Mouse (Mus musculus) lung, adult 18-20 months (tissue): ENCODE results near the gene Fgfr2.

Source experiments
- DNase-seq, 2 experiments: peaks; one replicate each; pipeline ENCODE4 v3.0.0; 2022; ENCODE audit warnings: mixed read lengths in 2 of 2

The Fgfr2 gene

DNA sequence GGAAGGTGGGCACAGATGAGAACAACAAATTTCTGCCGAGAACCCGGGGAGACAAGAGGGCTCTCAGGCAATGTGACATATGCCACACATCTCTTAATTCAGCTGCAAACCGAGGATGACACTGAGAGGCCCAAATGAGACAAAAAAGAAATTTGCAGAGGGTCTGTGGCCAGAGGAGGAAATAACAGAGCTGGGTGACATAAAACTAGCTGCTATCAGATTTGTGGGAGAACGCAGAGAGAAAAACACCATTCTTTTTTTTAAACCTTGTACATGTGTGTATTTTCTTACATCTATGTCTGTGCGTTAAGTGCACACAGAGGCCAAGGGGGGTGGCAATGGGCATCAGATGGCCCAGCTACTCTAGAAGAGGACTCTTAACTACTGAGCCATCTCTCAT lies 328.0 kb downstream of the Fgfr2 start:
- DNase-seq = no peak

DNA sequence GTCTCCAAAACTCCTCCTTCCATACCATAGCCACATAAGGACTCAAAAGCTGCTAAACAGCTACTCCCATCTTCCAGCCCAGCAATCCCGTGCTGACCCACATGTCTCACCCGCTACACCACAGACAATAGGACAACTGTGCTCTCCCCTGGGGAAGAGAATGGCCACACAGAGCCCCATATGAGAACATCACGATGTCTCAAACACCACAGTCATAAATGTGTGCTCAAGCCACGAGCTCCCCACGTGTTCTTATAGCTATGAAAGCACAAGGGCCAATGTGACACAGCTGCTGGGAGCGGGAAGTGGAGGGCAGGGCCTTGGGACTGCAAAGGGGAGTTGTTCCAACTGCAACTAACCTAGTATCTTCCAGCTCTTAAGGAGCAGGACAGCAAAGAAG lies 329.7 kb downstream of the Fgfr2 start:
- DNase-seq = peak; percentile 57 to 58

DNA sequence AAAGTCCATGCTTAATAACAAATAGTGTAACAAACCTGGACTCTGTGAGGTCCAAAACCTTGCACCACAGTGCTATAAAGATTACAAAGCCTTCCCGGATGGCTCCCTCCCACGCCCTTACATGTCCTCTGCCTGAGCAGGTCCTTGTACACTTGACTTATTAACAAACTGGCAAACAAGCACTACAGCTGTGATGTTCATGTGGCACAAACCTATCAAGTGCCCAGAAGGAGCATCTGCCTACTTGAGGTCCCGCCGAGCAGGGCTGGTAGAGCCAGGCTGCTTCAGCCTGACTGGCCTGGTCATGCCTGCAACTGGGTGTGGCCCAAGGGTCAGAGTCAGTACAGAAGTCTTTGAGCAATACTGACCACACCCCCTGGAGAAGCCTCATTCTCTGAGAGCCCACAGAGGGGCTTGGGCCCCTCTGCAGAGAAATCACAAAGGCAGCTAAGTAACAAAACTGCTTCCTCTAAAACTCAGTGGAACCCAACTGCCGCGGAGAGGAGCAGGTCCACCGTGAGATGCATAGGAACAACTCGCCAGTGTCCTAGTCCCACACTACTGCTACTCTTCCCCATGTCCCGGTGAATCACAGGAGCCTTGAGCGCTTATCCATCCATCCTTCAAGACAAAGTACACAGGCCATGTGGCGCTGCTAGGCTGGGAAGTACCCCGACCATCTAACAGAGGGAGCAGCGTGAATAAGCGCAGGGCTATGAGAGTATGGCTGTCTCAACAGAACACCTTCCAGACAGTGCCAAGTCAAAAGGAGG lies 332.5 kb downstream of the Fgfr2 start:
- peak in 1 of 2 experiments; percentile 58 for DNase-seq

DNA sequence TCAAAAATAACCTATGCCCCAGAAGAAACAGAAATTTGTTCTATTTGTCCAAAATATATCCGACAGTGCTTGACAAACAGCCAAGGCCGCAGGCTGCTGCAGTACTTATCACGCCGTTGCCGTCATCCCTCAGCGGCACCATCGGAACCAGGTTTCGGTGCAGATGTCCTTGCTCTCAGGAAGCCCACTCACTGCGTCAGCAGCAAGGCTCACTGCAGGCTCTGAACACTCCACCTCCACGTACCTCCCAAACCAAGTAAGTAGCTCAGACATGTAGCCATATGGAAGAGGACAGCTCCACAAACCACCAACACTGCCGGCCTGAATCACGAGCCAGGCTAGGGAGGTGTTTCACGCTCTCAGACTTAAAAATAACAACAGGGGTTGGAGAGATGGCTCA lies 334.3 kb downstream of the Fgfr2 start:
- no peak for DNase-seq

DNA sequence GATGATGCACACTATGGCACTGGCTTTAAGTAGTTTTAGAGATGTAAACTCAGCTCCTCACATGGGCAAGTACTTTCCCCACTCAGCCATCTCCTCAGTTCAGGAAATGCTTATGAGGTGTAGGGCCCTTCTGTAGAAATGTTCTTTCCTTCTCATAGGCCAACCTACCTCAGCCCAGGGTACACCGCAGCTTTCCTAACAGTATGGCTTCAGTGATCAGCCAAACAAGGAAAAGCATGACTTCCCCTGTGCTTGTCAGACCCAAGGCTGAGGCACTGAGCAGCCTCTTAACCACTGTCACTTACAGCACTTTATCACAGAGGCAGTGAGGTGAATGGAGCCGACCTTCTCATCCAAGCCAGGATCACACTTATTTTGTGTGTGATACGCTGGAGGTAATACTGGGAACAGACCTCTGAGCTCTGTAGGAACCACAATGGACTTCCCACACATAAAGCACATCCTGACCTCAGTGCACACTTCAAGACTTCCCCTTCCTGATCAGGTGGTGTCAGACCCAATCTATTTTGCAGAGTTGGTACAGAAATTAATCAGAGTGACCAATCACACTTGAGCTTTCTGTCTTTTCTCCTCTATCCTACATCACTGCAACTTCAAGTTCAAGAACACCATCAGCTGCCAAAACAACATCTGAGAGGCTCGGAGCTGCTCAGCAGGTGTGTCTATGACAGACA lies 335.5 kb downstream of the Fgfr2 start:
- no peak for DNase-seq

DNA sequence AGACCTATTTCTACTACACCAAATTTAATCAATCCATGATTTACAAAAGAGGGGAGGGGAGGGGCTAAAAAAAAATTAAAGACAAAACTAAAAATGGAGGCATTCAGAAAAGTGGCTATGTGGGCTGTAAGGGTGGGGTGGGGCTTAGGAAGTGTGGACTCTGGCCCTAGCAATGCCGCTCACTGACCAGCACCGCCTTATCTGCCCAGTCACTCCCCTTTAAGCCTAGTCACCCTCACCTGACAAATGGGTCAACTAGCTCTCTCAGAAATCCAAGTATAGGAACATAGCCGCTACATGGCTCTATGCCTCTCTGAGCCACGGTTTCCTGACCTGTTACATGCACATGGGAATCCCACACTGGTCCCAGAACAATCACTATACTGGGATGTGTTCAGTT lies 336.1 kb downstream of the Fgfr2 start:
- DNase-seq = no peak

DNA sequence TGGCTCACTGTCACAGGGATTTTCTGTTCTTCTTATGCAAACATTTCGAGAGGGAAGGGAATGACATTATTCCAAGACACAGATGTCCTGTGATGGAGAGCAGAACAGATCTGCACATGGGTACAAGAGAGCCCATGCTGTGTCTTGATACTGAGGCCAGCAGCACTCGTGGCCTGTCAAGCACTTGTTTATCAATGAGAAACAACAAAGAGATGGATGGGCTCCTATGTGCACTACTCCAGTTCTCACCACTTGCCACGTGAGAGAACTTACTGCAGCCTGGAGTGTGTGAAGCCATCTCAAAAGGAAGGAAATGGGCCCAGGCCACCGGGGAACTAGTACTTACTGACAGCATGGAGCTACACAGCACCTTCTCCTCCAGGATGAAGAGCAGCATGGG lies 336.6 kb downstream of the Fgfr2 start:
- no peak for DNase-seq

DNA sequence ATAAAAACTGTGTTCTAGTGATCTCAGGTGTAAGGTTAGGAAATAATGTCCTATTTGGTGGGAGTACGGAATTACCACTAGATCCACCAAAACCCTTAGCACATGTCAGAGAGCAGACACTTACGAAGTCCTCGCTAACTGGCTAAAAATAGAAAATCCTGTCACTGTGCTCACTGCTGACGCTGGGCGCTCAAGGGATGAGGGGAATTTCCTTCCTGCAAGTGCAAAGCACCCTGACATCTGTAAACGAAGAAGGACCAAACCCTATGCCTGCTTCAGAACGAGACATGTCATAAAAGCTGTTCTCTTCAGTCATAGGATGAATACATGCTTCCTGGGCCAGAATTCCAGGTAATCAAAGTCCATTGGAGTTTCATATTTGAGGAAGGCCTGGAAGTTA lies 337.1 kb downstream of the Fgfr2 start:
- no peak for DNase-seq

DNA sequence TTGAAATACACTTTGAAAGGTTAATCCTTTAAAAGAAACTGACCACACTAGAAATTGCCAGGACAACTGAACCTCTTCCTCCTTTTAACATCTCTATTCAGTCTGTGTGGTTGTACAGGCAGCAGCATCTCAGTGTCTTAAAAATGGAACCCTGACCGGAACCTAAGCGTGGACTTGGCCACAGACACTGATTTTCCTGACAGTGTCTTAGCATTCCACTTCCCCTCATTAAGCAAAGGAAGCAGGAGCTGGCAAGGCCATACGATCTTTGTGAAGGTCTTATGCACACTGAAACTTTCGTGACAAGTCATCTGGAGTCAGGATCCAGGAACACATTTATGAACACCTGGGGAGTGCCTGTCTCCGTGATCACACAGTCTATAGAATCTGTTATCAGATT lies 339.0 kb downstream of the Fgfr2 start:
- DNase-seq = no peak

DNA sequence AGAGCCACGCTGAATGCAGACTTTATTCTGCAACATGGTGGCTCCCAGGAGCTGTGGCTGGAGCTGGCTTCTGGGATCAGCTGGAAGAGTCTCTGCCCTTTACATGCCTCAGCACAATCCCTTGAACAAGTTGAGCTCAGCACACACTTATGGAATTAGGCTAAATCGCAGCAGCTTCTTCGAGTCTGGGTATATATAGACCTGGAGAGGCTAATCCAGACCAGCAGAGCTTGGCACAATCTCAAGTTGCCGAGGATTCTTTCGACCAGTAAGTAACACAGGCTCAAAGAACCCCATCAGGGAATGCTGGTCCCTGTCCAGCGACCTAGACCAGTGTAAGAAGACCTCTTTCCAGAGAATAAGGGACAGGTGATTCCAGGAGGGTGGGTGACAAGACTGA lies 341.3 kb downstream of the Fgfr2 start:
- no peak for DNase-seq

DNA sequence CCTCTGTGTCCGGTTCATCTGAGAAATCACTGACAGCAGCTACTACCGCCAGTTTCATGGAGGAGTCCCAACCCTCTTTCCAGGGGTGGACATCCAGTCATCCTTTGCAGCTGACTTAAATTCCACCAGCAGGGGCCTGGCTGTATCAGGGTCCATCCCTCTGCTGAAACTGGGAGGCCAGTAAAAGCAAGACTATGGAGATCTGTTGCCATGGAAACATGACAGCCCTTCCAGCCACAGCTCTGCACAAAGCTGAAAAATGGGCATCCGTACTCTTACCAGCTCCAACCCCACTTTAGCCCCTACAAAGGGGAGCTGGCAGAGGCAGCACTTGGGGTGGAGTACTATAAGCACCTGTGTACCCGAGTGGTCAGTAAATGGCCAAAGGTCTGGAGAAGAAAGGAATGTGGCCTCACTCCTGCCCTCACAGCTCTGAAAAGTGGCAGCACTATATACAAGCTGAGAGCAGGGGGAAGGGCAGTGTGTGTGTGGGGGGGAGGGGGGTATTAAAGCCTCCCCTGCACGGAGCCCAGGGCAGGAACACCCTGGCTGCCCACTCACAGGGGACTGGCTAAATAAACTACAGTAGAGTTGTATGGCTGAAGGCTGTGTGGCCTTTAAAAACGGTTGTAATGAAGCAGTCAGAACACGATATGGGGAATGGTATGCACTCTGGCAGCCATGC lies 341.9 kb downstream of the Fgfr2 start:
- DNase-seq = no peak

DNA sequence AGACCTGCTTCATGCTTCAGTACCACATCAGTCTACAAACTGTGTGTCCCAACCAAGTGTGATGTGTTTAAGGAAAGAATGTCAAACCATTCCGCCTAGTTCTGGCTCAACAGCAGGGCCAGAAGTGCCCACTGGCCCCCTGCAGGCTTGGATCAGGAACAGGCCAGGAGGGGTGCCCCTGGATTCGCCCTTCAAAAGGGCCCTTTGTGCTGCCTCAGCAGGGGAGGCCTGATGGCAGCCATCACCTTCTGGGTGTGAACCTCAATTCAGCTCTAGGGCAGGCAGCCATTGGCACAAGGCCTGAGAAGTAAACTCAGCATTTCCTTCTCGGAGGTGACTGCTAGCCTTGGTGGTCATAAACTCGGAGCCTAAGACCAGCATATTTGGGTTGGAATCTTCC lies 342.5 kb downstream of the Fgfr2 start:
- DNase-seq = peak; percentile 53 to 56

DNA sequence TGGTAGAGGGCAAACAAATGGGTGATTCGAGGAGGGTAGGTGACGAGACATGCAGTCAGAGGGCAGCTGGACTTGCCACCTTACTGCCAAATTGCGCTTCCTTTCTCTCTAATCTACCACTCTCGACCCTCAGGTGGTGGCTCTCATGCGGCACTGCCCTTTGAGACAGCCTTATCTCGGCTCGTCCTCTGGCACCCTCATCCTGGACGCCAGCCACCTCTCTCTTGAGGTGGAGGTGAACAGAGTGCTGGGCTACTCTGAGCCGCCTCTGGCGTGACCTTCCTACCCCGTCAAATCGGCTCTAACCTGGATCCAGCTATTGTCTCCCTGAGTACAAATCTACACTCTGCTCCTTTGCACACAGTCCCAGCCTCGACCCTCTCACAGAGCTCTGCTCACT lies 344.5 kb downstream of the Fgfr2 start:
- DNase-seq = no peak

DNA sequence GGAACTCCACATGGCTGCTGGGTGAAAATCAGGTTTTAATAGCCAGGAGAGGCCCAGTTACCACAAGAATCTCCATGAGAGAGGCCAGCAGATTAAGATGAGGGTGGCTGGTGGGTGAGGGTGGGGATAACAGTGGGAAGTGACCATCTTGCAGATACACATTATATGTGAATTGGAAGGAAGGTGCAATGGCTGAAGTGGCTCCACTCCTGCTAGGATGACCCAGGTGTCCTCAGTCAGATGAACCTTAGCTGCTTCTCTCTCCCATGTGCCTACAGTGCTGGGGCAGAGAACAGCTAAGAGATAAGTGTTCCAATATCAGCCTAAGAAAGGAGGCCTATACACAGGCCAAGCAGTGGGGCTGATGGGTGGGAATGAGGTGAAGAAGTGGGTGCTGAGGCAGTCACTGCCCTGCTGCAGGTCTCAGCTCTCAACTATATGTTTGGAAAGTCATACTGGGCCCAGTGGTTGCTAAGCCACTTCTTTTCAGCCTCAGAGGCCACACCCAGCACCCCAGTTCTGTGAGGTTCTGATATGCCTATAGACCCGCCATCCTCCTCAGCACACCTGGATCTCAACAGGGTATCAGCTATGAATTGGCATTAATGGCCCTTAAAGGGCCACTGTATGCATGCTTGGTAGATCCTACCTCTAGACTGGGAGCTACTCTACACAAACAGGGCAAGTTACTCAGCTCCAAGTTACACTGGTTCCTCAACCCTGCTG lies 345.3 kb downstream of the Fgfr2 start:
- no peak for DNase-seq

DNA sequence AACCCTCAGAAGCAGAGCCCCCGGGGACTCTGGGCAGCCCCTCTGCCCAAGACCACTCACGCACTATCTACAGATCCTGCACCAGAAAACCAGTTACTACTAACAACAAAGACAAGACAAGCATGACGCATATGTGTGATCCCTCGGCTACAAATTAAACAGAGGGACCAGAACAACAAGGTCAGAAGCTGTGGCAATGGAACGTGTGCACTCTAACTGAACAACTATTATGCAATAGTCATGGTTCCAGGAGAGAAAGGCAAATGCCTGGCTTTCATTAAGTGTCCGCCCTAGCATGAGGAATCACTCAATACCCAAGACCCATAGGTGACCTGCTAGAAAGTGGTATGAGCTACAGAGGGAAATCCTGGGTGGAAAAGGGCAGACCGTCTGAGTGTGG lies 346.0 kb downstream of the Fgfr2 start:
- DNase-seq = no peak

DNA sequence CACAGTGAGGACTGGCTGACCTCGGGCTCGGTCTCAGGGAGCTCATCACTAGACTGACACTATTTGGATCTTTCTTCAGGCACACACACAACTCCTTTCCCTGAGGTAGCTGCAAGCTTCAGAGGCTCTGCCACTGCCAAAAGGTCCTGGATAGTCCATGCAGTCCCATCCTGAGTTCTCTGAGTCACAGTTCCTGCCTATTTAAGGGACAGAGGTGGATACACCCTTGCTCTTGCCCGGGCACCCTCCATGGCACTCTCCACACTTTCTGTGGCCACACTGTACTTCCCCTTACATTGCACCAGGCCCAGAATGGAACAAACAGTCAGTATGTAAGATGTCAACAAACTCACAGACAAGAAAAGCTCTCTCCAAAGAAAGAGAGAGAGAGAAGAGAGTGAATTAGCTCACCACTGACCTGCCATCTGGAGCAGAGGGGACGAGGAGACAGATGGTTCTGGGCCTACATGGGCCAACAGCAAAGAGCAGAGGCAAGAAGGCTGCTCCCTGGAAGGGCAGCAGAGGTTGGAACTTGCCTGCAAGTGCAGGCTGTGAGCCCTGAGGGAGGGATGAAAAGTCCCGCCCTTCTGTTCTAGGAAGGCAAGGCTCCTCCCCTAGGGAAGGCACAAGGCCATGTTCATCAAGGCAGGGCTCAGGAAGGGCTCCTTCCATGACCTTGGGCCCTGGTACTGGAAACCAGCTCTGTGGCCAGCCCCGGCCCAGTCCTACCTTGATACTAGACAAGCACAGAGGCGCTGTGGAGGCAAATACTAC lies 346.6 kb downstream of the Fgfr2 start:
- DNase-seq = peak; percentile 36 to 53

DNA sequence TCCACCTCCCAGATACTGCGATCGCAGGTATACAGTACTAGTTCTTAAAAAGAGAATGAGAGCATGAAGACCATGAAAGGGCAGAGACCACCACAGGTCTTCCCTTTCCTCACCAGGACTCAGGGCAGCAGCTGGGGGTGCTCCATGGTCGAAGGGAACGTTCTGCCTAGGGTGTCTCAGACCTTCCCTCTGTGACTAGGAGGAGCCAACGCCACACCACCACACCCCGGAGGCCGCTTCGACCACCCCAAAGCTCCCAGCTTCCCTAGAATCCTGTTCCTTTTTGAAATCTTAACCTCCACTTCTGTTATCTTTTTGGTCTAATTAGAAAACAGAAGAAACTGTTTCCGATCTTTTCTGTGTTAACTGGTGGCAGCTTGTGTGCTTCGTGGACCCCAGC lies 347.2 kb downstream of the Fgfr2 start:
- no peak for DNase-seq

DNA sequence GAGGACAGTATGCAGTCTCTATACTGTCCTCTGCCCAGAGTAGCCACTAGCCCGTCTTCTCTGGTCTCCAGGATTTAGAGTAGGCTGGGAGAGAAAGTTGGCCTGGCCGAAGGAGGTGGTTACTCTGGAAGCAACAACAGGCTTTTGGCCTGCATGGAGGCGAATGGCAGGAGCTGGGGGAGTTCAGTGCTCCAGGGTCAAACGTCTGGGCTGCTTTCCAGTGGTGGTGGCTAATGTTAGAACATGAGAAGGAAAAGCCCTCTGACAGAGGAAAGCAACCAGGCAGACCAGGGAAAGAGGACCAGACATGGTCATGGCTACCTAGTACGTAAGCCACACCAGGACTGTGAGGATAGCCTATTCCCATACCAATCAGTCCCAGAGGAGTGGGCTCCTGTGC lies 347.8 kb downstream of the Fgfr2 start:
- DNase-seq = peak; percentile 50 to 62

DNA sequence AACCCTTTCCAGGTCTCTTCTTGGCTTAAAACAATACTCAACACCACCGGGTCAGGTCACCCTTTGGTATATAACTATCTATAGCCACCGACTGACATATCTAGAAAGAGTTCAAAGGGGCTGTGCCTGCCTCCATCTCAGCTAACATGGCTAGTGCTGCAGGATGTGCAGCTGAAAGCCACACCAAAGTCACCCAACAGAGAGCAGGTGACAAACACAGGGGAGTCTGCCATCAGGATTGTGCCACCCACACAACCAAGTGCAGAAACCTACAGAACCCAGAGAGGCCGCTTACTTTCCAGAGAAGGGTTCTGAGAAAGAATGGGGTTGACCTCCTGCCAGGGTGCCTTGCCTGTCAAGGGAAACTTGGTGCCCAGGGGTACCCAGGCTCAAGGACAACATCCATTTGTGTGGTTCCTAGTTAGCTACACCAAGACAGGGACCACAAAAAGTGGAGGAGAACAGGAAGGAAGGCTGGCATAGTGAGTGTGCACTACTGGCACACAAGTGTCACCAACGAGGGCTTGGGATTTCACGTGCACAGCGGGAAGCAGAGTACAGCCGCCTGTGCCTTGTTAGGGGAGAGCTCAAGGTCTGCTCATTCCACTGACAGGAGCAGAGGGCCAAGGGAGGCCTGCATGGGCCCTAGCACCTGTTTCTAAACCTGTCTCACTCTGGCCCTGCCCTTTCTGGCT lies 350.0 kb downstream of the Fgfr2 start:
- no peak for DNase-seq

DNA sequence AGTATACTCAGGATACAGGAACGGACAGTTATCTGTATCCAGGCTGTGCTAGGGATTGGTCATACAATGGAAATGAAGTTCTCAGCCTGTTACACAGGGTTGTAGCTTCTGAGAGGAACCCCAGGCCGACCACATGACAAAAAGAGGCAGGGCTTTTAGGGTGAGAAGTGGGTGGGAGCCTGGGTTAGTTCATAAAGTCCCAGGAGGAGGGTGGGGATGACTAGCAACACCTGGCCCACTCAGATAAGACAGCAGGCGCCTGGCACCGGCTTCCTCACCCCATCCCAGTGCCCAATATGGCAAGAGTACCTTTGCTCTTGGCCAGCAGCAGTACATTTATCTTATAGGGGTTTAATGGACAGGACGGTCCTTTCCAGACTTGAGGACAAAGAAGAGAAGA lies 350.7 kb downstream of the Fgfr2 start:
- DNase-seq = no peak

DNA sequence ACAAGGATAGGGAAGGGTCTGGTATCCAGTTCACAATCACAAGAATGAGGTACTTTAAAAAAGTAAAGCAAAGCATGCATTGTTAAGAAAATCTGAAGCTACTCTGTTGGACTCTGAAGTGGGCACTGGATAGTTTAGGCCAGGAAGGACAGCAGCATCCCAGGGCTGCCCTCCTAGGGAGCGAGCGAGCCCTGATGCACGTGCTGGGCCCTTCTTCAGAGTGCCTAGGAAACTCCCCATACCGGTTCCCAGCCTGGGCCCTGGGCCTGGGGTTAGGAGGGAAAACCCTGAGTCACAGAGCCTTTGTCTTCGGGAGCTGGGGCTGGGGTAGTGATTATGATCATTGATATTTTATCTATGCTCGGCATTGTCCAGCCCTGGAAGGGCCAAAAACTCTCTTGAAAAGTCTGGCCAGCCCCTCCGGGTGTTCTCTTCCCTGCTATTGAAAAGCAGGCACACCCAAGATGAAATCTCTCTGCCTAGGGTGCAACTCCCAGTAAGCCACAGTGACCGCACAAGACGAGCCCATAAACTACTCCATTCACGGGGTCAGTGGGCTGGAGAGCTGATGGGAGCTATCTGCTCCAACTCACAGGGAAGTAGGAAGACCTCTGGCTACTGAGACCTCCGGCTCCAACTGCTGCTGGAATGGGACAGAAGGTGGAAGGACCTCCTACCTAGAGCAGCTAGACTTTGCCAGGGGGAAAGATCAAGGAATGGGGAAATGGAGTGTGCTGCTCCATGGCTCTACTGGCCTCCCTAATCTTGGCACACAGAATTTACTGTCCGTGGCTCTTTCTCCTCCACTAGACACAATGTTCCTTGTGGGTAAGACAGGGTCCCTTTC lies 354.4 kb downstream of the Fgfr2 start:
- no peak for DNase-seq
